Mouse (Mus musculus) kidney, embryonic 15.5 days (tissue): ENCODE measurements around the gene Cwc27. TPM values are rescaled to one million over a fixed set of nuclear protein-coding genes. Genes with fewer than 3 reads are reported as not detected.

Experiments
- ATAC-seq: fragments of 200-750 bp; cut with Nextera tagmentation; replicated peaks from 2 replicates; pipeline ENCODE4 v1.8.0; 2017; ENCODE audit warnings: moderate TSS enrichment; ENCODE audit not compliant: low FRiP score
- H3K27ac ChIP-seq: fragments of 300-500 bp; sonication (generic); 2 replicates; pipeline ENCODE4 v1.5.1; 2015; ENCODE audit warnings: mild to moderate bottlenecking, inconsistent platforms
- H3K27me3 ChIP-seq: fragments of 300-500 bp; sonication (generic); 2 replicates; pipeline ENCODE4 v1.6.1; 2015; ENCODE audit warnings: inconsistent platforms
- H3K36me3 ChIP-seq: fragments of 300-500 bp; sonication (generic); 2 replicates; pipeline ENCODE4 v1.6.1; 2015; ENCODE audit warnings: inconsistent platforms
- H3K4me1 ChIP-seq: fragments of 300-500 bp; sonication (generic); 2 replicates; pipeline ENCODE4 v1.6.1; 2015; ENCODE audit warnings: inconsistent platforms
- H3K4me2 ChIP-seq: fragments of 300-500 bp; sonication (generic); 2 replicates; pipeline ENCODE4 v1.6.1; 2015; ENCODE audit warnings: moderate library complexity, mild to moderate bottlenecking, inconsistent platforms
- H3K4me3 ChIP-seq: fragments of 300-500 bp; sonication (generic); replicated peaks from 2 replicates; pipeline ENCODE4 v1.5.1; 2015; ENCODE audit warnings: mild to moderate bottlenecking, inconsistent platforms
- H3K9ac ChIP-seq: fragments of 300-500 bp; sonication (generic); 2 replicates; pipeline ENCODE4 v1.6.1; 2015; ENCODE audit warnings: mild to moderate bottlenecking, inconsistent platforms
- H3K9me3 ChIP-seq: fragments of 300-500 bp; sonication (generic); replicated peaks from 2 replicates; pipeline ENCODE4 v1.6.1; 2016; ENCODE audit warnings: inconsistent platforms
- WGBS: fragments of 180-500 bp; shearing (Covaris S2); methylation state at CpG from one replicate; pipeline ENCODE4 v1.1.7; 2015; ENCODE audit warnings: mixed read lengths; 5-methylcytosine and 5-hydroxymethylcytosine counted together
- polyA plus RNA-seq: library from polyadenylated mRNA; unstranded; fragments of >200 nt; fragmentation: Nextera tagmentation; extraction: Ambion mirVana; gene quantifications from 2 replicates; pipeline ENCODE4 v1.2.1, GENCODE M21; 2015

The Cwc27 gene
- polyA plus RNA-seq, 1 experiment from 2014 or later = 31.7 TPM

DNA sequence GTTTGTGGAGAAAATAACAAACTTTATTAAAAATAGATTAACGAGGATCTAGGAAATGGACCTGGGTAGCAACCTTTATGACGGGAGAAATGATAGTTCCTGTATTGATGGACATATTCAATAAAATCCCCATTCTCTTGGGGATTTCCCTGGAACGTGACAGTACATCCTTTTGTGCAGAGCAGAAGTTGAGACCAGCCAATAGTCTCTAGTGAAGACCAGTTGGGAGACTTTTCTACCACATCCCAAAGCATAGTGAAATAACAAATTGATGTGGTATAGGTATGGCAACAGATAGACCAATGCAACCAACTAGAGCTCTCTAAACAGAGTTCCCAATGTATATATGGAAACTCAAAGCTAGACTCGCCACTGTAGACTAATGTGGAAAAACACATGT is 220.7 kb downstream of the Cwc27 start:
- Histone ChIP-seq H3K27ac (no peak overlapping the region), H3K9ac (no peak overlapping the region), H3K9me3 (no peaks in the 10 kb centered on the region), H3K36me3 (no peaks in the 10 kb centered on the region), H3K4me2 (no peak overlapping the region), H3K4me1 (no peaks in the 10 kb centered on the region), H3K27me3 (no peaks in the 10 kb centered on the region), H3K4me3 (no peak overlapping the region)
- no peak for ATAC-seq
- 86% methylated on average over 4 of the region's 4 CpGs for WGBS

DNA sequence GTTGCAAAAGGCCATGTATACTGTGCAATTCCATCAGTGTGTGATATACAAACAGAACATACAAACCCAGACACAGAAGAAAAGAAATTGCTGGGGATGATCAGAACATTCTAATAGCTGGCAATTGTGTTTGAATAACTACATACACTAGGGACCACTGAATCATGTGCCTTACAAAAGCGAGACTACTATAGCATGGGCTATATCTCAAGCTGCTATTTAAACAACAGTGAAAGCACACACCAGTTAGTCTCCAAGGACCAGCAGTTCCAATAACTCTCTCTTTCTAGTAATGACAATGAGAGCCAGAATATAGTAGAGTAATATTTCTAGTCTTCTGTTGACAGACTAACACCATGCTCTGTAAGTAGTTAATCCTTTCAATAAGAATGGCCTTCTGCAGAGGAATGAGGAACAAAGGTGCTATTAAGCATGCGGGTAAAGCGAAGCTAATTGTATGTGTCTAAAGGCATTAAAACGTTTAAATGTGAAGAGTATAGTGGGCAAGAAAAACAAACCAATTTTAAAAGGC is 222.1 kb downstream of the Cwc27 start:
- no peak overlapping the region for H3K4me2 ChIP-seq
- H3K27me3 ChIP-seq = no peaks in the 10 kb centered on the region
- no peak overlapping the region for H3K4me3 ChIP-seq
- H3K36me3 ChIP-seq = no peaks in the 10 kb centered on the region
- no peak for ATAC-seq
- no peak overlapping the region for H3K27ac ChIP-seq
- H3K9ac ChIP-seq = no peak overlapping the region
- H3K4me1 ChIP-seq = peaks cover 5% of the 10 kb centered on the region; the same call in 1 of the 2 replicates
- WGBS = 57% methylated on average over 4 of the region's 4 CpGs
- no peaks in the 10 kb centered on the region for H3K9me3 ChIP-seq

DNA sequence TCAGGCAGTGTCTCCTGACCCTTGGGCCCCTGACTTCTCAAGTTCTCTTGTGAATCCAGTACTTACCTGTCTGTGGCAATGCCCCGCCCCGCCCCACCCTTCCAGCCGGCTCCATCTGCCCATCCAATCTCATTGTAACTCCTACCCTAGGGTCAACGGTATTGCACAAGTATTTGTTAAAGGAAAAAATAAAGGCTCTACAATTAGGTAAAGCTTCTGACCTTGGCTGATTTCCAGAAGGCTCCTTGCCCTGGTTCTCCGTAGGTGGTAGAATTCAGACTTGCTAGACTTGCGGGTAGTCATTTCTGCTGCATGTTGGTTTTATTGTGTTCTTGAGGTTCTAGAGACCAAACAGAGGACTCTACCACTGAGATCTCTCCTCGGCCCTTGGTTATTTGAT is 226.0 kb downstream of the Cwc27 start:
- Histone ChIP-seq H3K27ac (no peak overlapping the region), H3K27me3 (no peaks in the 10 kb centered on the region), H3K9ac (no peak overlapping the region), H3K9me3 (no peaks in the 10 kb centered on the region), H3K4me1 (peaks cover 6% of the 10 kb centered on the region; the same call in 1 of the 2 replicates), H3K4me3 (no peak overlapping the region), H3K4me2 (no peak overlapping the region), H3K36me3 (no peaks in the 10 kb centered on the region)
- 86% methylated on average over 7 of the region's 7 CpGs for WGBS
- ATAC-seq = no peak

DNA sequence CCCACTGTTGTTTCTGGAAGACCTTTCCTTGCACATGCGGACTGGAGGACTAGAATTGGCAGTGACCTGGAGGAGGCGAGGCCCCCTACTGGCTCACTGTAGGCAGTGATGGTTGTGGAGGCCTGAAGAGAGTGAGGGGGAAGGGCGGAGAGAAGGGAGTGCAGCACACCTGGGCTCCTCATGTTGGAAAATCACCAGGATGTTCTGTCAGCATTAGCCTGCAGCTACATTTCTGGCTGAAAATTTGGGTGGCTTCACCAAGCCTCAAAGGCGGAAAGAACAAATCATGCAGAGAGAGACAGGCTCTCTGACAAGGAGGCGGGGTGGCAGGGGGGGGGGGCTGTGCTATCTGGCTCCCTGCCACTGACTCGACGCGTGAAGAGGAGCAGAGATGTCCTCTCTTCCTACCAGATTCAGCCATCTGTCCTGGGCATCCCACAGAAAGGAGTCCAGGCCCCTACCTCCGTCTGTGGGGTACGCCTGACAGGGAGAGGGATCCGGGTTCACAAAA is 226.8 kb downstream of the Cwc27 start:
- no peak overlapping the region for H3K9ac ChIP-seq
- 0 out of 2 replicates have a peak, but pooled peaks have one; percentile 25 for ATAC-seq
- H3K4me2 ChIP-seq = no peak overlapping the region
- no peaks in the 10 kb centered on the region for H3K9me3 ChIP-seq
- H3K27ac ChIP-seq = no peak overlapping the region
- H3K36me3 ChIP-seq = no peaks in the 10 kb centered on the region
- 49% methylated on average over 11 of the region's 11 CpGs for WGBS
- no peaks in the 10 kb centered on the region for H3K27me3 ChIP-seq
- H3K4me1 ChIP-seq = peaks cover 6% of the 10 kb centered on the region; the same call in 1 of the 2 replicates
- H3K4me3 ChIP-seq = no peak overlapping the region

DNA sequence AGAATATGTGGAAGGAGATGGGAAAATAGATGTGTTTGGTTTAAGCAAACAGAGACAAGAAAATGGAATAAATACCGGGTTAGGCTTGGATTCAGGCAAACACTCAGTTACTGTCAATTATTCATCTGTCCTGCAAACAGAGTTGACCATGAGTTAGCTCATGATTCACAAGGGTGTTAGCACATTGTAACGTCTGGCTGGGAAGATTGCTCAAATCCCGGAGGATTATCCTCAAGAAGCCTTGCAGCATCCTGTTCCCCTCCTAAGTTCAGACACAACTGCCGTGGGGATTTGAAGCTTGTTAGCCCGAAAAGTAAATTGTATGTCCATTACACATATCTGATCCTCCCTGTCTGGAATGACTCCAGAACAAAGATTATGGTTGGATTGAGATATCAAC is 228.6 kb downstream of the Cwc27 start:
- 74% methylated on average over 5 of the region's 5 CpGs for WGBS
- Histone ChIP-seq H3K36me3 (no peaks in the 10 kb centered on the region), H3K27me3 (no peaks in the 10 kb centered on the region), H3K4me3 (no peak overlapping the region), H3K9me3 (no peaks in the 10 kb centered on the region), H3K27ac (no peak overlapping the region), H3K4me2 (no peak overlapping the region), H3K9ac (no peak overlapping the region), H3K4me1 (peaks cover 13% of the 10 kb centered on the region; the same call in 1 of the 2 replicates)
- ATAC-seq = no peak

Other genes starting within 250 kb of the Cwc27 start
- gene Srek1ip1, start 24.7 kb downstream of the Cwc27 start, polyA plus RNA-seq = 25.2 and 28.1 TPM in 2 replicates
- 0.71 and 1.2 TPM in 2 replicates for gene Shisal2b, start 46.8 kb upstream of the Cwc27 start, polyA plus RNA-seq
- gene Rgs7bp, start 237.8 kb upstream of the Cwc27 start, polyA plus RNA-seq = 2.5 TPM in 2 replicates